Mouse (Mus musculus) CH12.LX (cell line): Measurements from ENCODE around the gene Xylt1. TPM values are rescaled to one million over a fixed set of nuclear protein-coding genes. Genes with fewer than 3 reads are reported as not detected.

Experiments used
- DNase-seq: peaks from one replicate; pipeline ENCODE4 v3.0.0-alpha.2; 2013; ENCODE audit errors: extremely low read depth
- H3K27ac ChIP-seq: 2 replicates; pipeline ENCODE4 v1.5.1; 2012; ENCODE audit warnings: low read depth, mild to moderate bottlenecking, control low read depth, moderate library complexity; ENCODE audit not compliant: insufficient read depth
- H3K27me3 ChIP-seq: replicated peaks from 2 replicates; pipeline ENCODE3; 2012; ENCODE audit warnings: inconsistent platforms
- H3K36me3 ChIP-seq, 2 experiments: replicated peaks in 1 of 2; 2 replicates each; pipeline versions ENCODE3 to v1.6.1; 2012; ENCODE audit warnings: inconsistent platforms in 1 of 2, low read length in 1 of 2, mild to moderate bottlenecking in 1 of 2, mixed read lengths in 1 of 2, moderate library complexity in 1 of 2; ENCODE audit not compliant: control insufficient read depth in 1 of 2, insufficient read depth in 1 of 2
- H3K4me1 ChIP-seq, 2 experiments: 2 replicates each; pipeline ENCODE4 v1.6.1; 2012; ENCODE audit warnings: inconsistent platforms in 1 of 2, moderate library complexity in 1 of 2; ENCODE audit not compliant: insufficient read depth in 2 of 2, control insufficient read depth in 1 of 2
- H3K4me2 ChIP-seq: 2 replicates; pipeline ENCODE4 v1.6.1; 2012; ENCODE audit warnings: low read depth, mild to moderate bottlenecking, control low read depth; ENCODE audit not compliant: poor library complexity, insufficient read depth, severe bottlenecking
- H3K4me3 ChIP-seq, 3 experiments: fragments of 150-350 bp in 1 of 3; sonication (generic) in 1 of 3; replicated peaks in 1 of 3; 2 replicates each; pipeline versions ENCODE3 to v1.5.1; 2011 to 2012; ENCODE audit warnings: low read depth in 2 of 3, low read length in 2 of 3, mild to moderate bottlenecking in 2 of 3, moderate library complexity in 2 of 3, control low read depth in 1 of 3, improper control_type of control experiment in 1 of 3, inconsistent platforms in 1 of 3, mixed read lengths in 1 of 3; ENCODE audit not compliant: poor library complexity in 1 of 3
- H3K79me2 ChIP-seq: replicated peaks from 2 replicates; pipeline ENCODE4 v1.6.1; 2012; ENCODE audit warnings: mild to moderate bottlenecking, moderate library complexity; ENCODE audit not compliant: control insufficient read depth, poor library complexity, insufficient read depth, severe bottlenecking; ENCODE audit errors: extremely low read depth
- H3K9ac ChIP-seq: 2 replicates; pipeline ENCODE4 v1.6.1; 2012; ENCODE audit warnings: low read depth, mild to moderate bottlenecking, control low read depth, moderate library complexity; ENCODE audit not compliant: insufficient read depth
- H3K9me3 ChIP-seq: replicated peaks from 2 replicates; pipeline ENCODE3; 2012; ENCODE audit warnings: low read length, inconsistent platforms, mixed read lengths
- BHLHE40 ChIP-seq: IDR thresholded peaks from 2 replicates; pipeline ENCODE4 v1.6.1; 2011; ENCODE audit warnings: mild to moderate bottlenecking, low read depth, low read length, improper control_type of control experiment
- CHD1 ChIP-seq: IDR thresholded peaks from 2 replicates; pipeline ENCODE4 v1.6.1; 2012; ENCODE audit warnings: low read depth, low read length, improper control_type of control experiment, inconsistent platforms
- CHD2 ChIP-seq: IDR thresholded peaks from 2 replicates; pipeline ENCODE4 v1.6.1; 2011; ENCODE audit warnings: low read length, improper control_type of control experiment
- CTCF ChIP-seq, 2 experiments: IDR thresholded peaks in 1 of 2; conservative IDR thresholded peaks in 1 of 2; 2 replicates each; pipeline ENCODE4 v1.5.1; 2011 to 2012; ENCODE audit warnings: low read depth in 2 of 2, low read length in 2 of 2, improper control_type of control experiment in 1 of 2, inconsistent platforms in 1 of 2, mild to moderate bottlenecking in 1 of 2, moderate library complexity in 1 of 2
- ELF1 ChIP-seq: IDR thresholded peaks from 2 replicates; pipeline ENCODE4 v1.6.1; 2014; ENCODE audit warnings: low read depth, mild to moderate bottlenecking, inconsistent platforms, low read length, improper control_type of control experiment
- ETS1 ChIP-seq: conservative IDR thresholded peaks from 2 replicates; pipeline ENCODE4 v1.6.1; 2012; ENCODE audit warnings: low read depth, mild to moderate bottlenecking, inconsistent platforms, low read length, improper control_type of control experiment, moderate library complexity
- JUN ChIP-seq: IDR thresholded peaks from 2 replicates; pipeline ENCODE4 v1.6.1; 2011; ENCODE audit warnings: low read depth, mild to moderate bottlenecking, low read length, improper control_type of control experiment, moderate library complexity; ENCODE audit not compliant: insufficient read depth
- JUND ChIP-seq: conservative IDR thresholded peaks from 2 replicates; pipeline ENCODE4 v1.6.1; 2011; ENCODE audit warnings: low read depth, low read length, improper control_type of control experiment
- MAX ChIP-seq: IDR thresholded peaks from 2 replicates; pipeline ENCODE4 v1.6.1; 2011; ENCODE audit warnings: low read length, improper control_type of control experiment
- MAZ ChIP-seq: IDR thresholded peaks from 2 replicates; pipeline ENCODE4 v1.6.1; 2012; ENCODE audit warnings: low read depth, mild to moderate bottlenecking, inconsistent platforms, low read length, improper control_type of control experiment, moderate library complexity
- MXI1 ChIP-seq: IDR thresholded peaks from 2 replicates; pipeline ENCODE4 v1.6.1; 2011; ENCODE audit warnings: mild to moderate bottlenecking, low read depth, low read length, improper control_type of control experiment
- MYC ChIP-seq: IDR thresholded peaks from 2 replicates; pipeline ENCODE4 v1.6.1; 2011; ENCODE audit warnings: low read depth, mild to moderate bottlenecking, improper control_type of control experiment, low read length
- NELFE ChIP-seq: IDR thresholded peaks from 2 replicates; pipeline ENCODE4 v1.6.1; 2011; ENCODE audit warnings: low read depth, low read length, improper control_type of control experiment
- NRF1 ChIP-seq: IDR thresholded peaks from 2 replicates; pipeline ENCODE4 v1.6.1; 2014; ENCODE audit warnings: low read depth, mild to moderate bottlenecking, inconsistent platforms, low read length, improper control_type of control experiment, moderate library complexity
- PAX5 ChIP-seq: IDR thresholded peaks from 2 replicates; pipeline ENCODE4 v1.6.1; 2012; ENCODE audit warnings: low read length, inconsistent platforms, mixed read lengths
- POLR2A ChIP-seq: IDR thresholded peaks from 2 replicates; pipeline ENCODE4 v1.6.1; 2011; ENCODE audit warnings: low read depth, mild to moderate bottlenecking, improper control_type of control experiment, low read length
- POLR2AphosphoS2 ChIP-seq: IDR thresholded peaks from 2 replicates; pipeline ENCODE4 v1.6.1; 2011; ENCODE audit warnings: low read depth, low read length, improper control_type of control experiment
- RAD21 ChIP-seq: IDR thresholded peaks from 2 replicates; pipeline ENCODE4 v1.6.1; 2011; ENCODE audit warnings: low read depth, mild to moderate bottlenecking, low read length, improper control_type of control experiment, moderate library complexity
- RCOR1 ChIP-seq: conservative IDR thresholded peaks from 2 replicates; pipeline ENCODE4 v1.6.1; 2012; ENCODE audit warnings: low read depth, mild to moderate bottlenecking, inconsistent platforms, low read length, improper control_type of control experiment
- SIN3A ChIP-seq: IDR thresholded peaks from 2 replicates; pipeline ENCODE4 v1.6.1; 2012; ENCODE audit warnings: low read length, improper control_type of control experiment, inconsistent platforms
- UBTF ChIP-seq: IDR thresholded peaks from 2 replicates; pipeline ENCODE4 v1.6.1; 2012; ENCODE audit warnings: low read depth, mild to moderate bottlenecking, inconsistent platforms, low read length, improper control_type of control experiment, moderate library complexity
- USF1 ChIP-seq: IDR thresholded peaks from 2 replicates; pipeline ENCODE4 v1.6.1; 2014; ENCODE audit warnings: low read depth, mild to moderate bottlenecking, inconsistent platforms, low read length, improper control_type of control experiment
- USF2 ChIP-seq: conservative IDR thresholded peaks from 2 replicates; pipeline ENCODE4 v1.6.1; 2011; ENCODE audit warnings: low read depth, low read length, improper control_type of control experiment
- ZC3H11A ChIP-seq: IDR thresholded peaks from 2 replicates; pipeline ENCODE4 v1.6.1; 2012; ENCODE audit warnings: low read depth, mild to moderate bottlenecking, inconsistent platforms, low read length, improper control_type of control experiment
- ZMIZ1 ChIP-seq: IDR thresholded peaks from 2 replicates; pipeline ENCODE4 v1.6.1; 2012; ENCODE audit warnings: low read depth, mild to moderate bottlenecking, inconsistent platforms, low read length, improper control_type of control experiment
- dilution Hi-C: fragments of 300-500 bp; cut with MboI; formaldehyde crosslinking; loops from 2 replicates; pipeline ENCODE4 v1.14.3; 2020; ENCODE audit warnings: low sequenced_read_pairs; ENCODE audit not compliant: extremely low pct_unique_long_range_greater_than_20kb, extremely low pct_ligation_motif_present
- in situ Hi-C: fragments of 300-500 bp; cut with MboI; formaldehyde crosslinking; loops from 3 replicates; pipeline ENCODE4 v1.14.3; 2019; ENCODE audit warnings: low sequenced_read_pairs, low pct_ligation_motif_present, low pct_unique_long_range_greater_than_20kb, mixed read lengths
- polyA plus RNA-seq: library from polyadenylated mRNA; unstranded; fragments of >175 nt; gene quantifications from 2 replicates; pipeline ENCODE4 v1.2.1, GENCODE M21; 2012; ENCODE audit warnings: low read depth; ENCODE audit not compliant: insufficient read length
- total RNA-seq, 2 experiments: library from RNA; depleted of rRNA; stranded (reverse); fragments of 300-350 nt in 1 of 2; fragments of >200 nt in 1 of 2; gene quantifications; 2 replicates each; pipeline ENCODE4 v1.2.3; 2012 to 2014

Gene Xylt1
- total and polyA plus RNA-seq, 3 experiments: 0.38 to 0.84 (median 0.38) TPM

GRCm38 (mm10) chr7:117533164-117533563 lies 152.4 kb downstream of the Xylt1 start:
- TF ChIP-seq POLR2A: no peak
- no peak for TF ChIP-seq RCOR1
- TF ChIP-seq CTCF (conservative IDR thresholded peaks at IDR 0.05 in 1 of 2, IDR thresholded peaks at IDR 0.05 in 1 of 2; ENCODE audit: low read depth in 2 of 2, low read length in 2 of 2): no peak
- no peak for TF ChIP-seq BHLHE40
- TF ChIP-seq PAX5: no peak
- no peak for TF ChIP-seq NELFE
- TF ChIP-seq CHD2: no peak
- no peak for TF ChIP-seq ETS1
- no peak for TF ChIP-seq USF1
- no peak for TF ChIP-seq UBTF
- Histone ChIP-seq H3K4me1 (peaks cover 5 to 18% of the 10 kb centered on the region in 2 experiments; a peak in 3 of 4 replicates), H3K27me3 (no peaks in the 10 kb centered on the region), H3K4me3 (no peak overlapping the region), H3K27ac (no peak overlapping the region), H3K79me2 (no peaks in the 10 kb centered on the region), H3K9ac (no peak overlapping the region), H3K4me2 (no peak overlapping the region), H3K36me3 (no peaks in the 10 kb centered on the region), H3K9me3 (no peaks in the 10 kb centered on the region)
- no peak for DNase-seq
- dilution Hi-C loops (no loop called here), in situ Hi-C loops (no loop called here)

GRCm38 (mm10) chr7:117539931-117540330 lies 159.2 kb downstream of the Xylt1 start:
- dilution Hi-C loops: no loop called here

GRCm38 (mm10) chr7:117540413-117540812 lies 159.6 kb downstream of the Xylt1 start:
- Histone ChIP-seq H3K4me3 (no peak overlapping the region), H3K27me3 (no peaks in the 10 kb centered on the region), H3K27ac (no peak overlapping the region), H3K4me1 (peaks cover 0 to 12% of the 10 kb centered on the region in 2 experiments; a peak in 2 of 4 replicates), H3K9ac (no peak overlapping the region), H3K36me3 (no peaks in the 10 kb centered on the region), H3K9me3 (no peaks in the 10 kb centered on the region), H3K79me2 (no peaks in the 10 kb centered on the region), H3K4me2 (no peak overlapping the region)
- dilution Hi-C loops (no loop called here), in situ Hi-C loops (no loop called here)
- TF ChIP-seq RCOR1 (no peak), SIN3A (no peak), NRF1 (no peak), MXI1 (no peak), PAX5 (no peak), MAX (no peak), ELF1 (no peak), MYC (no peak), RAD21 (no peak)
- DNase-seq: no peak

More at GRCm38 (mm10) chr7:117539931-117540330, 159.2 kb downstream of the Xylt1 start:
- no peak overlapping the region for H3K9ac ChIP-seq
- TF ChIP-seq JUN (no peak), ZC3H11A (no peak), ELF1 (no peak), POLR2A (no peak), CHD1 (no peak), PAX5 (no peak), MYC (no peak), ZMIZ1 (no peak), NRF1 (no peak), USF2 (no peak), JUND (no peak), POLR2AphosphoS2 (no peak), MAZ (no peak), CHD2 (no peak)
- H3K27me3 ChIP-seq: no peaks in the 10 kb centered on the region
- no peak overlapping the region for H3K4me3 ChIP-seq
- H3K4me2 ChIP-seq: no peak overlapping the region
- no peaks in the 10 kb centered on the region for H3K36me3 ChIP-seq
- peaks cover 0 to 12% of the 10 kb centered on the region in 2 experiments; a peak in 2 of 4 replicates for H3K4me1 ChIP-seq
- H3K79me2 ChIP-seq: no peaks in the 10 kb centered on the region
- DNase-seq: no peak
- H3K9me3 ChIP-seq: no peaks in the 10 kb centered on the region
- in situ Hi-C loops: no loop called here
- no peak overlapping the region for H3K27ac ChIP-seq
